Mouse (Mus musculus) heart, postnatal 36 days (tissue): Measurements from ENCODE around the gene Drap1. TPM values are rescaled to one million over a fixed set of nuclear protein-coding genes. Genes with fewer than 3 reads are reported as not detected.
A peak's percentile ranks its signal among the peaks of the same experiment; 100 is the strongest.

ENCODE experiments used
- DNase-seq, 2 experiments: peaks; one replicate each; pipeline ENCODE4 v3.0.0; 2021 to 2022
- intact Hi-C: fragments of 180-260 bp; cut with DNase I; formaldehyde crosslinking; loops from one replicate; pipeline ENCODE4 v1.15.1; 2025
- total RNA-seq, 2 experiments: library from RNA; stranded (reverse); gene quantifications; 2 replicates each; pipeline ENCODE4 v1.2.3; 2021

The Drap1 gene
- total RNA-seq, 2 experiments from 2014 or later, result 297 to 319 TPM

DNA sequence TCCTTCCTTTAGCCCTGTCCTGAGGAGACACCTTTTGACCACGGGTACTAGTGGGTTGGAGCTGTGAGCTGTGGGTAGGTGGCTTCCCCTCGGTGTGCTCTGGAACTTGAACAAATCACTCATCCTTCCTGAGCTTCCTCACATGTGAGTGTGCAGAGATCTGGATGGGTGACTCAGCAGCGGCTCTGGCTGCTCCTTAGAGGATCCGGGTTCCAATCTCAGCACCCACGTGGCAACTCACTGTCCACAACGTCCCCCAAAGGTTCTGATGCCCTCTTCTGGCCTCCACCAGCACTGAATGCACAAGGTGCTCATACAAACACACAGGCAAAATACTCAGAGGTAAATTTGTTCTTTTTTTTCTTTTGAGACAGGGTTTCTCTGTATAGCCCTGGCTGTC, 27.0 kb upstream of the Drap1 start:
- DNase-seq, result no peak
- intact Hi-C loops, result no loop called here

DNA sequence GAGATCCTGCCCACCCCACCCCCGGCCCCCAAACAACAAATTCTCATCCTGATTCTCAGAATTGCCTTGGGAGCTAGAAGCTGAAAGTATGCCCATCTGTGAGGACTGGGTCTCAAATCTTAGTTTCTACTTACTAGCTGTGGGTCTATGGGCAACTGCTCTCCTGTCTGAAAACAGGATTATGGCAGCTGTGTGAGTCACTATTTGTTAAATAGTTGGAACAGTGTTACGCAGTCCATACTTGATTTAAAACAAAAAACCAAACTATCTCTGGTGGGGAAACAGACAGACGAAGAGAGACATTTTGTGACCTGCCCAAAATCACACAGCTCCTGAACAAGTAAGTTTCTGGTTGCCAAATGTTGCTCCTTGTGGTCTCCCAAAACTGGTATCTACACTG, 24.9 kb upstream of the Drap1 start:
- intact Hi-C loops, result no loop called here
- DNase-seq, result no peak

DNA sequence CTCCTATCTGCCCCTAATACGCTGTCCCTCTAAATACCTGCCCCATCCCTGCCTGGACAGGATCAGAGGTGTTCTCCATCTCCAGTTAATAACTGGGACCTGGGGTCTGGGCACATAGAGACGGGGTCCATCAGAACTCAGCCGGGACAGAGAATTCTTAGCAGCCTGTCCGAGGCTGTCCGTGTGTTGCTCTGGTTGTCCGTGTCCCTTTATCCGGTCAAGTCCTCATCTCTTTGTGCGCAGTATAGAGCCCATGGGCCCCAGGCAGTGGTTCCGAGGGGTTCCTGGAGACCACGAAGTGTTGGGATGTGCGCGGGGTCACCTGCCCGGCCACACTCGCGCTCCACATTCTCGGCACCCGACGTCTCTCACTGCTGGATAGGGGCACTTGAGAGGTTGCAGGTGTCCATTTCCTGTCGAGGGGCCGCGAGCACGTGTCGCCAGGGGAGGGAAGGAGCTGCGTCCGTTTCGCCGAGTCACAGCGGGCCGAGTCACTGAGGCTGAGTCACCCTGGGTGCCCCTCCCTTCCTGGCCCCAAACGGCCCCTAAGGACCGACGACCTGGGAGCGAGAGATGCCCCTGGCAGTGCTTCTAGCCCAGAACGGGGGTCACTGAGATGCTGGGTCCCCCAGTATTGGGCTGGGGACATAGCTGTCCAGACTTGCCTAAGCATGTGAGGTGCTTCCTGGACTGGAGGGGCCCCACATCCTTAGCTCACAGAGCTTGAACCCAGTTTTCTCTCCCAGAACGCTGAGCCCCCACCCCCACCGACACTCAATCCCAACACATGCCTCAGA, 23.8 kb upstream of the Drap1 start:
- DNase-seq, result no peak
- intact Hi-C loops, result no loop called here

DNA sequence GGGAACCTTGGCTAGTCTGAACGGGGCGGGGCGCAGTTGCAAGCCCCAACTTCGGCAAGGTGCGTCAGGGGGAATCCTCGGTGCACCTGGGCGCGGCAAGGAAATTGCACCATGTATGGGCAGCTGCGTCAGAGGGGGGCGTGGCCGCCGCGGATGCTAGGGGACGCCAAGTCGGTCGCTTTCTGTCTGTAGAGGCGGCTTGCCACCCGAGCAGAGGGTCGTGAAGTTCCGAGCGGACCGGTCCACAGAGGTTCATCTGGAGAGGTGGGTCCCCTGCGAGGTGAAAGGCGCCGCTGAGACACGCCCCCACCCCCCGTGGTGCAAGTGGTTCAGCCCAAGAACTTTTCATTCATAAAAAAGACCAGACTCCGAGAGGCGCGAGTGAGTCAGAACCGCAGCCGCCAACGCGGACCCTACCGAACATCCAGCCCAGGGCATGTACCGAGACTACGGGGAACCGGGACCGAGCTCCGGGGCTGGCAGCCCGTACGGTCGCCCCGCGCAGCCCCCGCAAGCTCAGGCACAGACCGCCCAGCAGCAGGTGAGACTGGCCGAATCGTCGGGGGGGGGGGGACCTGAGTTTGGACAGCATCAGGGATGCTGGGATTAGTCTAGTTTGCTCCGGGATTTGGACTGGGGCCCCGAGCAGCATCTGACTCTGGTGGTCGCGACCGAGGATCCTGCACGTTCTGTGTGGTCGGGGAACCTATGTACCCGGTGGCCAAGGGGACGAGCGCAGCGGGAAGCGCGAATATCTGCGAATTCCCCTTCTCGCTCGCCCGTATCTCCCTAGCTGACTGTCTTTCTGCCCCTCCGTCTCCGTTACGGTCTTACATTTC, 23.0 kb upstream of the Drap1 start, which contains the start of gene Fosl1:
TSS of gene Fosl1 (plus strand) at position 33 of the 839 bp plus-strand sequence.
- DNase-seq, result peak; percentile 68 to 71

DNA sequence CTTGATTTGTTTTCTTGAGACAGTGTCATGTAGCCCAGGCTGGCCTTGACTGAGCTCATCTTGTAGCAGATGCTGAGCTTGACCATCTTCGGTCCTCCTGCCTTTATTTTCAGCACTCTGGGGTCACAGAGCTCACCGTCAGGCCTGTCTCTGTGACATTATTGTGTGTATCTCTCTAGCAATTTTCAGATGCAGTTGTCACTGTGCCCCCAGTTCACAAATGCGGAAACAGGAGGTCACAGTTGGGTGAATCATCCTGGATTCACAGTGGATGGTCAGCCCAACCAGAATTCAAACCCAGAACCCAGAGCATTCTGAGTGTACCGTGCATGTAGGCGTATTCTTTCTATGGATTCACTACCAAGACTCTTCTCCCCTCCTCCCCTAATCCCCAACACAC, 21.0 kb upstream of the Drap1 start:
- no peak for DNase-seq
- intact Hi-C loops, result no loop called here

More for the DNA sequence above, 23.0 kb upstream of the Drap1 start, which contains the start of gene Fosl1:
- intact Hi-C loops, result no loop called here

DNA sequence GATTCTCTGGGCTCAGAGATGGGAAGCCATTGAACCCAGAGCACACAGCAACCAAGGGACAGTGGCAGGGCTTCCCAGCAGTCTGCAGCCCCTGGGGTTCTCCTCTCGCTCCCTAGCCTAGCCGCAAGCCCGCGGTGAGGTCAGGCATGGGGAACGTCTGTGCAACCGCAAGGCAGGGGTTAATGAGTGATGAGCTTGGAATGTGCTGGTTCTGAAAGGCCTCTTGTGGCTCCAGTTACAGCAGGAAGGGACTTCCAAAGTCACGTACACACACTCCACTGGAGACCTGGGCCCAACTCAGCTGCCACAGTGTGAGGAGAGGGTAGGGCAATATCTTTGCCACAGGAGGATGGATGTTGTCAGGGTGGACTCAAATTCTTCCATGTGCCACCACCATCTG, 20.2 kb upstream of the Drap1 start:
- DNase-seq, result no peak

DNA sequence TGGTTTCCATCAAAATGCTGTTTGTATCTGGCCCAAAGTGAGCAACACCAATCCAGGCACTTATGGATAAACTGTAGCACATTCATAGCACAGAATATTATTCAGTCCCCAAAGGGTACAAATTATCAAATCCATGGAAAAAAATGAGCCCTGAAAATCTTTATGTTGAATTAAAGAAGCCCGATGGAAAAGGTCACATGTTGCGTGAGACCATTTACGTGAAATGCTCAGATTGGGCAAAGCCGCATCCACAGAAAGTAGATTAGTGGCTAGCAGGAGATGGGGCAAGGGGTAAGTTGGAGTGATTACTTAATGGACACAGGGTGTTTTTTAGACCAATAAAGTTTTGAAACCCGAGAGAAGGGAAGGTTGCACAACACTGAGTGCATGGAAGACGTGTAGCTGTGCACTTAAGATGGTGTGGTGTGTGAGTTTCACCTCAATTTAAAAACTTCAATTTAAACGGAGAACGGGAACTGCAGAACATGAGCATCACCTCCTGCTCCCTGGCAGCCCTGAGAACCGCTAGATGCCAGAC, 19.7 kb upstream of the Drap1 start:
- intact Hi-C loops, result no loop called here
- no peak for DNase-seq

More for the DNA sequence above, 20.2 kb upstream of the Drap1 start:
- intact Hi-C loops, result no loop called here

DNA sequence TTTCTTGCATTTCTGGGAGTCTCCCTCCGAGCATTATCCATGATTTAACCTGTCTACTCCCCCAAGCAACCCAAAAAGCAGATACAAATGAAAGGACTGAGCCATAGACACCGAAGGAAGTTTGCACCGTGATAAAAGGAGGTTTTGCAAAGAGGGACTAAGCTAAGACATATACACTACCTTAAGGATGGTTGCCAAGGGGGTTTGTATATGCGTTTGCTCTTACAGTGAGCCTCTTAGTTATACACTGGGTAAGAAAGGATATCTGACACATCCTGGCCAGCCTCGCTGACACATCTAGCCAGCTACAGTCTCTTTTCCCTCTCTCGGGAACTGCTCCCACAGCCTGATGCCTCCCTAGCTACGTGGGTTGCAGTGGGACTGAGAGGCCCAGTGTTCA, 9.2 kb upstream of the Drap1 start:
- intact Hi-C loops, result loop anchor here (1.0 to 5.0 kb wide), 3 partner anchors 21 to 133 kb away; partner anchors contain the start of genes Ap5b1 and Mus81
- DNase-seq, result no peak

DNA sequence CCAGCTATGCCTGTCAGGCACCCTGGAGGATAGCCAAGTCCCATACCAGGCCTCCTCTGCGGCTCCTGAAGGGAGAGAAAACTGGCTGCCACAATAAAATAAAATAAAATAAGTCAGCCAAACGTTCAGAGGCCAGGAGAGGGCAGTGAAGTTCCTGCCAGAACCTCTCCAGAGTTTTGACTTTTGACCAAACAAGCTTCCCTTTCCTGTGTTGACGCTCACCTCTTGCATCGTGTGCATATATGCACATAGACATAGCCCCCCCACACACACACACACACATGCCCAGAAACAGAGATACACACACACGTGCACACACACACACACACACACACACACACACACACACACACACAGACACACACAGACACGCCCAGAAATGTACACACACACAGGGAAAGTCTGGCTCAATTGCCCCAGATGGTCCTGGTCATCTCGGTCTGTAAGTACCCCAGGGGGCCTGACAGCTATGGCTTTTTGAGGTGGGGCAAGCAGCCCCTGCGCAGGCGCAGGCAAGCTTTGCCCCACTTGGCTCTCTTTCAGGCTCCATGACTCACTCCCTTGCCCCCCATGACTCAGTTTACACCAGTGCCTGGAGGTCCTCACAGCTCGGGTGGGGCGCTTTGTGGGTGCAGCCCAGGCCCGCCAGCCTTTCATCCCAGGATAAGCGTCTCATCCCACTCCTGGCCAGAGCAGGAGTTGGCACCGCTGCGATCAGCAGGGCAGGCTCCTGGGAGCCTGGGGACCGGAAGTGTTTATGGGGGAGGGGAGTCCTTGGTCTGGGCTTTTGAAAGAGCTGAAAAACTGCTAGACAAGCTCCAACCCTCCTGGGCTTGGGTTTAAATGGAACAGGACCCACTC, 8.4 kb upstream of the Drap1 start:
- peak; percentile 45 to 64 for DNase-seq
- intact Hi-C loops, result loop anchor here (1.0 to 5.0 kb wide), 3 partner anchors 22 to 134 kb away; partner anchors contain the start of genes Ap5b1 and Mus81

DNA sequence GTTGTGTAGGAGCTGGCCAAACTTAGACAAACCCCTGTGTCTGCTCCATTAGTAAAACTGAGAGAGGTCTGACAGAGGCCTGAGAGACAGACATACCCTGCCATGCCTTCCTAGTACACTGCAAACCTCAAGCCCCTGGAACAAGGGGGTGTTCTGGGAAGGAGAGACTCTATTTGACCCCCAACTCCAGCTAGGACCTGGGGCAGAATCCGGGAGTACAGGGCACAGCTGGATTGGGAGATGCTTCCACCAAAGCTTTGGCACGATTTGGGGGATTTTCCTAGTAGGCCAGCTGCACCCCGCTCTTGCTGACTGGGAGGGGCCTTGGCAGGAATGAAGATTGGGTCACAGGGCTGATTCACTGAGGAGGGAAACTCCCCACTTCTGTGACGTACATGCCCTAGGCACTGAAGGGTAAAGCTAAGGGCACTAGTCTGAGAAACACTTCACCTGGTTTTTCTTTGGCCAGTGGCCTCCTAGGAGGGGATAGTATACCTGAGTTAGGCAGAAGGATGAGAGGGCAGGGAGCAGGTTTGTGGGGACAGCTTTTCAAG, 7.2 kb upstream of the Drap1 start:
- DNase-seq, result peak in 1 of 2 experiments; percentile 24
- intact Hi-C loops, result loop anchor here (5.0 kb wide), 1 partner anchor 135 kb away; the partner anchor contains the start of gene Ap5b1

DNA sequence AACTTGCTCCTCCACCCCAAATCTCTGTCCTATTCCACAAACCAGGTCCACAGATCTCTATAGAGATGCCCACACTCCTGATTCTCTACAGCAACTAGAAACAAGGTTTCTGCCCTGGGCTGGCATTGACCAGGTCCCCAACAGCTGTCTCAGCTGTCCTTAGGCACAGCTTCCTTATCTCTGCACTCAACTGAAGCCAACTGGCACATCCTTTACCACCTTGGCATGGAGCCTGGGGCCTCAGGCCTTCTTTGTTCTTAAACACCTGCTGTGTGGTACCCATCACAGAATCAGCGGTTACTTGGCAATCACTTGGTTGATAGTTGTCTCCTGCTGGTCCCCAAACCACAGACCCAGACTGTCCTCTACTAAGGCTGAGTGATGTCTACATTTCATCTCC, 5.6 kb upstream of the Drap1 start:
- intact Hi-C loops, result loop anchor here (5.0 kb wide), 1 partner anchor 137 kb away; the partner anchor contains the start of gene Ap5b1
- DNase-seq, result peak in 1 of 2 experiments; percentile 7

DNA sequence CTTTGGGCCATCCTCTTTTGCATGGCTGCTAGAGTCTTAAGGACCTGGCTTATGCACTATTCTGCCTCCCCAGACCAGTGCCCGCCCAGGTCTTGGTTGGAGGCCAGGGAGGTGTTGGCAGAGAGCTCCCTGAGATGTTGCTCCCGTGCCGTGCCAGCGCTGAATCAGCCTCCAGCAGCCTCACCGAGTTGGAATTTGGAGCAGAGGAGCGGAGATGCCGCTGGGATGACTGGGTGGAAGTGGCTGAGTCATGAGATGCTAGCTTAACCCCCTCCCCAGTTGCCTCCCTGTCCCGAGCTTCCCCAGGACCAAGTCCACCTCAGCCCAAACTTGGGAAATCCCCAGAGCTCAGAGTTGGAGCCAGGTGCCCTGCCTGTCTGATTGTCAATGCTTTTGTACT, 5.0 kb upstream of the Drap1 start:
- DNase-seq, result peak in 1 of 2 experiments; percentile 53
- intact Hi-C loops, result loop anchor here (5.0 kb wide), 2 partner anchors 93 to 137 kb away; partner anchors contain the start of genes Ap5b1 and Catsper1

DNA sequence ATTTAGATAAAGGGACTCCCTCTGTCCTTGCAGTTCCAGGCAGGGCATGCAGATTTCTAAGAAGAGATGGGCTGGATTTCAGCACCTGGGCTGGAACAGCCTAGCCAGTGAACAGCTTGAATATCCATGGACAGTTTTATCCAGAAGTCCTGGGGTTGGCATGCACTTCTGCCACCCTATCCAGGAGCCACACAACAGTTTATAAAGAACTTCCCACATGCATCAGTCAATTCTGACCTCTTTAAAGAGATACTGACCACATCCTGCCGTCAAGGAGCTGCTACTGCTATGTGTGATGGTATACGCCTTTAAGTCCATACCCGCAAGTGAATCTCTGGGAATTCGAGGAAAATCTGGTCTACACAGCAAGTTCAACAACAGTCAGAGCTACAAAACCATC, 4.4 kb upstream of the Drap1 start:
- intact Hi-C loops, result loop anchor here (5.0 kb wide), 1 partner anchor 92 kb away; the partner anchor contains the start of gene Catsper1
- no peak for DNase-seq

DNA sequence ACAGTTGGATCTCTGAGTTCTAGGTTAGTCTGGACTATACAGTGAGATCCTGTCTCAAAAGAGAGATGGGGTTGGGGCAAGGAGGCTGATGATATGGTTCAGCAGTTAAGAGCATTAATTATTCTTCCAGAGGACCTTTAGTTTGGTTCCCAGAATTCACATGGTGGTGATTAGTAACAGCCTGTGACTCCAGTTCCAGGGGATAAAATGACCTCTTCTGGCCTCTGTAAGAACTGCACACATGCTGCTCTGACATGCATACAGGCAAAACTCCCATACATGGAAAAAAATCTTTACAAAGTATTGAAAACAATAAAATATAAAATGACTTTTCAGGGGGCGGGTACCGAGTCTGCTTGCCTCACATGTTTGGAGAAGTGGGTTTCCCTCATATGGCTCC, 3.3 kb upstream of the Drap1 start:
- DNase-seq, result peak in 1 of 2 experiments; percentile 40
- intact Hi-C loops, result loop anchor here (5.0 kb wide), 1 partner anchor 91 kb away; the partner anchor contains the start of gene Catsper1

DNA sequence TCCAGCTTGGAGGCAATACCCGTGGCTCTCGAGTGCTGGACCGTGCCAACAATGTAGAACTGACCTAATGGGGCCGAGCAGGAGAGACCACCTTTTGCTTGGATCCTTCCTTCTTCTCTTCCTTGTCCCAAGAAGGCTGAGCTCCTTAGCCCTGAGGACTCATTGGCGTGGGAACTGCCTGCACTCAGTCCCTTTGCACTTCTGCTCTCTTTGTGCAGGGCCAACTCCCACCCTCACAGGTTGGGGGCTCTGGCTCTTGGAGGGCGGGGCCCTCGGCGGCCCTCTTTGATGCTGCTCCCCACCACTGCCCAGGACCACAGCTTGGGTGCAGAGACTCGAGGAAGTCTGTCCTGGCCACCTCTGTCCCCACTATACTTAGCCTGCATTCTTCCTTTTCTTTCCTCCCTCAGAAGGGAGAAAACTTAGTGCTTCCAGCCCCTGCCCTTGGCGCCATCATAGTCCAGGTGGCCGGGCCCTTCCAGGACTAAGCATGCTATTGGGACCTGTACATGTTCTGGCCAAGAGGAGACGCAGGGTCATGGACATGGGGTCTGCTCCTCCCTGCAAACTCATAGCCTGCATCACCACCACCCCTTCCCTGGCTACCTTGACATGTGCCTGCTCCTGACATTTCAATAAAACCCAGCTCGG, 2.0 kb upstream of the Drap1 start:
- intact Hi-C loops, result loop anchor here (5.0 kb wide), 1 partner anchor 89 kb away; the partner anchor contains the start of gene Catsper1
- DNase-seq, result no peak

DNA sequence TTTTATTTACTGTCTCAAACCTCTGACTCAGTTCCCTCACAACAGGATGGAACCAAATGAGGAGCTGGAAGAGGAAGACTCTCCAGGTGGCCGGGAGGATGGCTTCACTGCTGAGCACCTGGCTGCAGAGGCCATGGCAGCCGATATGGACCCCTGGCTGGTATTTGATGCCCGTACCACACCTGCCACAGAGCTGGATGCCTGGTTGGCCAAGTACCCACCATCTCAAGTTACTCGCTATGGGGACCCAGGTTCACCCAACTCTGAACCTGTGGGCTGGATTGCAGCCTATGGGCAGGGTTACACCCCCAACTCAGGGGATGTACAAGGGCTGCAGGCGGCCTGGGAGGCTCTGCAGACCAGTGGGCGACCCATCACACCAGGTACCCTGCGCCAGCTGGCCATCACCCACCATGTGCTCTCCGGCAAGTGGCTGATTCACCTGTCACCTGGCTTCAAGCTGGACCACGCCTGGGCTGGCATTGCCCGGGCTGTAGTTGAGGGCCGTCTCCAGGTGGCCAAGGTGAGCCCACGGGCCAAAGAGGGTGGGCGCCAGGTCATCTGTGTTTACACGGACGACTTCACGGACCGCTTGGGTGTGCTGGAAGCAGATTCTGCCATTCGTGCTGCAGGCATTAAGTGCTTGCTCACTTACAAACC, 1.3 kb upstream of the Drap1 start:
- DNase-seq, result no peak

DNA sequence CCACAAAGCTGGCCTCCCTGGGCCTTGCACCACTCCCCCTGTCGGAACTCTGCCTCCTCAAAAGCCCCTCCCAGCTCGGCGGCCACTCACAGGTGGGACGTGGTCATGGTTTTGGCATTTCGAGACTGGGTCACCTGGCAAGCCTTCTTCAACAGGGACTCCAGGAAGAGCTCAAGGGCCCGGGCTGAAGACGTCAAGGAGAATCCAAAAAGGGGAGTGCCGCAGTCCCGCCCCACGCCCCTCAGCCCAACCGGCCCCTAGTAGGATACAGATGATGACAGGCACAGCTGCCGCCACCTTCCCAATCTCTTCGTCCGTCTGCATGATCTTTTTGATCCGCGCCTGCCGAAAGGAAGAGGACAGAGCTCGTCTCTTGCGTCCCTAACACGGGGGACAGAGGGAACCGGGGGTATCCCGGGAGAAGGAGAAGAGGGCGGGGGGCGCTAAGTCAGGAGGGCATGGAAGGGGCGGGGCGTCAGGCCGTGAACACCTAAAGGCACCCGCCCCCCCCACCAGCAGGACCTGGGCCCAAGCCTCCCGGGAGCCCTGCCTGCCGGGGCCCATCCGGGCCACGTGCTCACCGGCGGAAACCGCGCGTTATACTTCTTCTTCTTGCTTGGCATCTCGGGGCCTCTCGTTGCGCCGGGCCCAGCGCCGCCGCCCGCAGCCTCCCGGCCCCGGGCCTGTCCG, 542 bp downstream of the Drap1 start:
- DNase-seq, result peak in 1 of 2 experiments; percentile 85
- intact Hi-C loops, result loop anchor here (2.0 kb wide), 1 partner anchor 57 kb away; the partner anchor contains the start of genes Banf1 and Eif1ad

More for the DNA sequence above, 1.3 kb upstream of the Drap1 start:
- intact Hi-C loops, result loop anchor here (2.0 to 5.0 kb wide), 2 partner anchors 59 to 89 kb away; partner anchors contain the start of genes Banf1, Catsper1 and Eif1ad
